Mouse (Mus musculus): ENCODE measurements around the gene Nf1.
"Not testable (repeated sequence)": the region's sequence is repeated elsewhere in the genome, so short reads cannot be mapped to it uniquely, and the experiment has no call there.

Gene Nf1

DNA sequence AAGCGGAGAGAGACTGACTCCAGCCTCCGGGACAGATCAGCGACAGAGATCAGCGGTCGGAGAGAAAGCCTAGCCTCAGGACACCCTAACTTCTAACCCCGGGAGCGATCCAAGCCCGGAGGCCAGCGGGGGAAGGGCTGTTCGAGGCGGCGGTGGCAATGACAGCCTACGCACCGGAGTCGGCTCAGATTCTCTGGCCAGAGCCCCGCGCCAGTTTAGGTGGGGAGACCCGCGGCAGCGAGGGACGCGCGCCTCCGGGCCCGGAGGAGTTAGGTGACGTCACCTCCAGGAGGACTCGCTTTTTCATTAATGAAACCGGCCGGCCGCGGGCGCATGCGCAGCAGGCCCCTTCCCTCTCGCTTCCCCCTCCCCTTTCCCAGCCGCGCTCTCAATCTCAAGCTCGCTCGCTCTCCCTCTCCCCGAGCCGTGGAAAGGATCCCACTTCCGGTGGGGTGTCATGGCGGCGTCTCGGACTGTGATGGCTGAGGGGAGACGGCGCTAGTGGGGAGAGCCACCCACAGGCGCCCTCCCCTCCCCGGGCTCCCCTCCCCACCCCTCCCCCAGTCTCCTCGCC lies at the start of gene Nf1:
Nf1 (plus strand) TSS at position 460 of the 574 bp plus-strand sequence.
- ATAC-seq (ENCODE audit: low TSS enrichment) = peak; percentile 88

DNA sequence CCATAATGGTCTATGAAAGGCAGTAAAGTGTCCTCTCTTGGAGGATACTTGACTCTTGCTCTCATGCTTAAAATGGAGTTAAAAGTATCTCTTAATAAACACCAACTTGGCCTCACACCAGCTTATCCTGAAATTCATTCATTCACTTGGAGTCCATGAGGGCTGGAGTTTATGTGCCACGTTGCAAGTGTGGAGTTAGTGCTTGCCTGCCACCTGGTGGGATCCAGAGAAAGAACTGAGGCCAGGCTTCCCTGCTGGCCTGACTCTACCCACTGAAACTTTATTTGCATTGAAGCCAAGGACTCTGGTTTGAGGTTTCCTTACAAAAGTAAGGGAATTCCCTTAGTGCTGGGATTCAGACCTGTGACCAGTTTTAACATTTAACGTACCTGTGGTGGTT lies 49.0 kb upstream of the Nf1 start:
- ATAC-seq (ENCODE audit: low TSS enrichment) = no peak

DNA sequence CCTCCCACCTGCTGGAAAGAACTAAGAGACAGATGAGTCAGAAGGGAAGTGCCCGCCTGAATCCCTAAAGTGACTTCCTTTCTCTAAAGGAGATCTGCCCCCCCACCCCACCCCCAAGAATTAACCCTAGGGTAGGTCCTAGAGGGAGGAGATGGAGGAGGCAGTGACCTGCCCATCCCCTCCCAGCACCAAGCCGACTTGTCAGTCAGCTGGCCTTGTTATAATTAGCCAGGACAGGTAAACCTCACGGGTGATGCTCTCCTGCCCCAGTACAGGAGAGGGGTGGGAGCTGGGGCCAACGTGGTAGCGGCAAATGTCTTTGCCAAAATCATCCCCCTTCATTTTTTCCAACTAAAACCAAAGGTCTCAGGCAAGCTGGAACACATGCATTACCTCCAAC lies 47.8 kb upstream of the Nf1 start:
- ATAC-seq (ENCODE audit: low TSS enrichment) = no peak

DNA sequence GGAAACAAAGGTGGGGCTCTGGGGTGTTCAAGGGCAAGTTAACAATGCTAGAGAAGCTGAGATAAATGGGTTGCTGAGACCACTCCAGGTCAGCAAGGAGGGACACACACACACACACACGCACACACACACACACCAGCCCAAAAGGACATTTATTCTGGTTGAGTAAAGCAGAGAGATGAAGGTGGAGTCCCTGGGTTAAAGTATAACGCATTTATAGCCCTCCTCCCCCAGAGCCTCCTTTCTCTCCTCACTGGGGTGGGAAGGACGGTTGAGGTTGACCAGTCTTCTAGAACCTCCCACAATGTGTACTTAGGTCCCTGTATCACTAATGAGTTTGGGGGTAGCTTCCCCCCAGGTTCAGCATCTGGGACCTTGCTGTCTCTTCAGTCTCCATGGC lies 47.4 kb upstream of the Nf1 start:
- no peak for ATAC-seq (ENCODE audit: low TSS enrichment)

DNA sequence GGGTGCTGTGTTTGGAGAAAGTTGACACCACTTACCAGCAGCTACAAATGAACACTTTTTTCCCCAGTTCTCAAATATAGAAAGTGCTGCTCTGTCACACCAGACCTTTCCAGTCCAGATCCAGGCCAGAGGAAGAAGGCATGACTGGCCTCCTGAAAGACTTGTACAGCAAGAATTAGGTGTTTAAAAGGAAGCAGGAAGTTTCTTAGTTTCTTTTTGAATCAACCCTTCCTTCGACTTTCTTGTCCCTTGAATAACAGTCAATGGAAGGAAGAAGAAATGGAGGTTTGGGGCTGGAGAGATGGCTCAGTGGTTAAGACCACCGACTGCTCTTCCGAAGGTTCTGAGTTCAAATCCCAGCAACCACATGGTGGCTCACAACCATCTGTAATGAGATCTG lies 46.5 kb upstream of the Nf1 start:
- ATAC-seq (ENCODE audit: low TSS enrichment) = no peak

DNA sequence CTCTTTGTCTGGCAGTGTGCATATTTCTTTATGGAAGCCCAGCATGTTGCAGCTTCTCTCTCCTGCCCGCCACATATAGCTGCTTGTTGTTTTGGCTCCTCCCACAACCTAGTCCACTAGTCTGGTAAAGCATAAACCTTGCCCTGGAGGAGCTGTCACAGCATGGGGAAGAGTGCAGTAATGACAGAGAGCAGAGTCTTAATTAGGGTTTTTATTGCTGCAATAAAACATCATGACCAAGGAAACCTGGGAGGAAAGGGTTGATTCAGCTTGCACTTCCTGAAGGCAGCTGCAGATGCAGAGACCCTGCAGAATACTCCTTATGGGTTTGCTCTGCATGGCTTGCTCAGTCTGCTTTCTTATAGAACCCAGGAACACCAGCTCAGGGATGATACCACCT lies 45.5 kb upstream of the Nf1 start:
- no peak for ATAC-seq (ENCODE audit: low TSS enrichment)

DNA sequence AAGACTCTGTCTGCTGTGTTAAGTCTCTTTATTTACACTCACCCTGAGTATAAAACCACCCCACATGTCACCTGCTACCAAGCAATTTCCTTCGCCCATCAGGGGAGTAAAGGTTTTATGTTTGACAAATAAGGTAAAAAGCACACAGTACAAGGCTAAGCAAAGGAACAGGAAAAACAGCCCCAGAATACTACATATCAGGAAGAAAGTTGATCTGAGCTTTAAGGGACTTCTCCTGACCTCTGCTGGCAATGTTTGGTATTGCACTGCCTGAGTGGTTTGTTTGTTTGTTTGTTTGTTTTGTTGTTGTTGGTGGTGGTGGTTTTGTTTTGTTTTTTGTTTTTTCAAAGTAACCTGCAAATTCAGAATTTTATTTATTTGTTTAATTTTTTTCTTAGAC lies 43.3 kb upstream of the Nf1 start:
- ATAC-seq (ENCODE audit: low TSS enrichment) = no peak

DNA sequence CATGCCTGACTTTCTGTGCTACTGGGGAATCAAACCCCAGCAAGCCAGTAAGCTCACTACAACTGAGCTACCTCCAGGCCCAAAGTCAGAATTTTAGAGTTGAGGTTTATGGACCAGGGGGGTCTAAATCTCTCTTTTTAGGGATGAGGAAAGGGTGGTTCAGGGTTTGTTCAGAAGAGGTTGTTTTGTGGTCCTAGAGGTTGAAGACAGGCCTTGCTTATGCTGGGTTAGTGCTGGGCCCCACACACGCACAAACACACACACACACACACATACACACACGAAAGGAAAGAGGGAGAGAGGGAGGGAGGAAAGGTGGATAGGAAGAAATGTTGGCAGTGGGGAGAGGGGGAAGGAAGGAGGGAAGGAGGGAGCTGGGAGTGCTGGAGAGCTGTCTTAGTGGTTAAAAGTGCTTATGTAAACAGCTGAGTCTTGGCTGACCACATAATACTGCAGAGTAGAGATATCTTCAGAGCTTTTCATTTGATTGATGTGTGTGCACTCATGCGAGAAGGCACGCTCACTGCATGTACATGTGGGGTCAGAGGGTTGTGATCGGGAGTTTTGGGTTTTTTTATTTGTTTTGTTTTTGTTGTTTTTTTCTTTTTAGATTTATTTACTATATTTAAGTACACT lies 42.5 kb upstream of the Nf1 start, which contains the start of gene Gm9964:
Gm9964 (minus strand) TSS at position 51 of the 636 bp plus-strand sequence.
- ATAC-seq (ENCODE audit: low TSS enrichment) = no peak

DNA sequence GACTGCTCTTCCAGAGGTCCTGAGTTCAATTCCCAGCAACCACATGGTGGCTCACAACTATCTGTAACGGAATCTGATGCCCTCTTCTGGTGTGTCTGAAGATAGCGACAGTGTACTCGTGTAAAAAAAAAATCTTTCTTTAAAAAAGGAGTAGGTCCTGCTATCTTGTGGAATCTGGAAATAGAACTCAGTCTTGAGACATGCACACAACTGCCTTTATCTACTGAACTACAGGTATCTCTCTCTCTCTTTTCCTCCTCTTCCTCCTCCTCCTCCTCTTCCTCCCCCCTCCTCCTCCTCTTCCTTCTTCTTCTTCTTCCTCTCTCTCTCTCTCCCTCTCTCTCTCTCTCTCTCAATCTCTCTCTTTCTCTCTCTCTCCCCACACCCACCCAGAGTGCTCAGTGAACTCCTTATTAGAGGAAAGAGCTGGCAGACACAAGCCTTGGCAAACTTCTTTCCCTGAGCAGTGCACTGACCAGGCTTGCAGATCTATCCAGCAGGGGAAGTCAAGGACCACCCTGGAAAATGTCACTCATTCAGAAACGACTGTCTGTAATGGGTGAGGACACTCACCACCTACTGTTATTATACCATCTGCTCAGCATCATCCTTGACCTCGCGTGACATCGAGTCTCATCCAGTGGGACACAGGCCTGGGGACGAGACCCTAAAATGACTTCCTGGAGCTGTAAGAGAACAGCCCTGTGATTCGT lies 39.6 kb upstream of the Nf1 start:
- ATAC-seq (ENCODE audit: low TSS enrichment) = no peak

DNA sequence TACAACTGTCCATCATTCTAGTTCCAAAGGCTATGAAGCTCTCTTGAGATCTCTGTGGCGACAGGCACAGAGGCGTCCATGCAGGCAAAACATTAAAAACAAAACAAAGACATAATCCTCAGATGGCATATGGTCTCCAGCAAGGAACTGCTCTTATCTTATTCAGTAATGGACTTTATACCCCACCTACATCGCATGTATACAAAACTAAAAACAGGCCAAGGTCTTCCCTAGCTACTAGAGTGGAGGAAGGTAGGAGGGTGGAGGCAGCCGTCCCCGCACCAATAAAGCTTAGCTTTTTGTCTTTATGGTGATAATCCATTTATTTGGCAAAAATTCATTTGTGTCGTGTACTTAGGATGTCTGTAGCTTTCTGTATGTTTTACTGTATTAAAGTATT lies 36.4 kb upstream of the Nf1 start:
- no peak for ATAC-seq (ENCODE audit: low TSS enrichment)

DNA sequence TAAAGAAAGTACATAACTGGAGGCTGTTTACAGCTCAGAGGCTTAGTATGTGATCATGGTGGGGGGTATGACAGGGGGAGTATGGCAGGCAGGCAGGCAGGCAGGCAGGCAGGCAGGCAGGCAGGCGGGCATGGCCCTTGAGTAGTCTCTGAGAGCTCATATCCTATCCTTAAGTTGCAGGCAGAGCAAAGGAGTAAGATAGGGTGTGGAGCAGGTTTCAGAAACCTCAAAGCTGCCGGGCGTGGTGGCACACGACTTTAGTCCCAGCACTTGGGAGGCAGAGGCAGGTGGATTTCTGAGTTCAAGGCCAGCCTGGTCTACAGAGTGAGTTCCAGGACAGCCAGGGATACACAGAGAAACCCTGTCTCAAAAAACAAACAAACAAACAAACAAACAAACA lies 35.2 kb upstream of the Nf1 start:
- ATAC-seq (ENCODE audit: low TSS enrichment) = not testable (repeated sequence)

DNA sequence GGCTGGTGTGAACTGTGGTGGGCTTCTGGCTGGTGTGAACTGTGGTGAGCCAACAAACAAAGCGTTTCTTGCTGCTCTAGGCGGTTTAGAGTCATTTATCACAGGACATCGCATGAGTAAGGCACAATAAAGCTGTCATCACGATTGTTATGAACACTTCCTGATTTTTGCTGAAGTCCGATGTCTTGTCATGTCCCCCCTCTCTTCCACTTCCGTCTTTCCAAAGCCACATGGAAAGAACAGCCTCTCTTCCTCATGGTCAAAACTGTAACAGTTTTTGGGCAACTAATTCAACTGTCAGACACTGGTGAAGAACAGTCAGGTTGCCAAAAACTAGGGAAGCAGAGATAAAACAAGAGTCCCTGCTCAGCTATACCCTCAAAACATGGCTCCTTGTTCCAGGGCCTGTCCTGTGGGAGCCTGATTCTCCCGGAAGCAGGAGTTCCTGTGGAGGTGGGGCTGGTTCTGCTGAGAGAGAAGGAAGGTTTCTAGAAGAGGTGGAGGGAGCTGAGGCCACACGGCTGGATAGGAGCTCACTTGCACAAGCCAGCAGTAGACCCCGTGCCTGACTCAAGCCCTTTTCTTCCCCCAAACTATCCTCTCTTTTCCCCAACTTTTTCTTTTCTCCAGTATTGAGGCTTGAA lies 33.7 kb upstream of the Nf1 start:
- ATAC-seq (ENCODE audit: low TSS enrichment) = no peak

DNA sequence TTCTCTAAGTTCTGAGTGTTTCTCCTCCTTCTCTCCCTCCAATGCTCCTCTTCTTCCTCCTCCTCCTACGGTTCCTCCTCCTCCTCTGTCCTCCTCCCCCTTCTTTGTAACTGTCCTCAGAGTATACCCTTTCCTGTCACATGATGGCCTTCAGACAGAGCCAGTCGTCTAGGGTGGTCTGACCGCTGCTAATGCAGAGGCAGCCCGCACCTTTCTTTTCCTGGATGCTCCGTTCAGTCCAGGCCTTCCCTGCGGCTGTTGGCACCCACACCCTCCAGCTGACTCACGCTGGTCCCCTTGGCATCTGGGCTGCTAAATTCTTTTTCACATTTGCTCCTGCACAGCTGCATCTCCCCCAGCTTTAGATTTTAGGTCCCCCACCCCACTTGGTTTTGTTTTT lies 33.0 kb upstream of the Nf1 start:
- no peak; the same call in 1 of the 2 replicates for ATAC-seq (ENCODE audit: low TSS enrichment)

DNA sequence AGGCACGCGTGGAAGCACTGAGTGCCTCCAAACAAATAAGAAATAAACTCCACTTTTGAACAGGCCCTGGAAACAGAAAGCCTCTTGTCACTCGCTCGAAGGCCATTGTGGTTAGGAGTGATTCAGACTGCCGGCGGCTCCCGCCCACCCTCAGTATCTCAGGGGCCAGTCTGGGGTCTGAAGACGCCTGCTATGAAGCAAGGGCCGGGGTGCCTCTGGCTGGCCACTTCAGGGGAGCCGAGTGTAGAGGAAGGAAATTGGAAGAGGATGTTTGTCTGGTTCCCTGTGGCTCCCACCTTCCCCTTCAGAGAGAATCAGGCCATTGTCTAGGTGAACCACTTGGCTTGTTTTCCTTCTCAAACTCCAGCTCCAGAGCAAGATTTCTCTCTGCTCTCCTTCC lies 32.5 kb upstream of the Nf1 start:
- no peak for ATAC-seq (ENCODE audit: low TSS enrichment)

DNA sequence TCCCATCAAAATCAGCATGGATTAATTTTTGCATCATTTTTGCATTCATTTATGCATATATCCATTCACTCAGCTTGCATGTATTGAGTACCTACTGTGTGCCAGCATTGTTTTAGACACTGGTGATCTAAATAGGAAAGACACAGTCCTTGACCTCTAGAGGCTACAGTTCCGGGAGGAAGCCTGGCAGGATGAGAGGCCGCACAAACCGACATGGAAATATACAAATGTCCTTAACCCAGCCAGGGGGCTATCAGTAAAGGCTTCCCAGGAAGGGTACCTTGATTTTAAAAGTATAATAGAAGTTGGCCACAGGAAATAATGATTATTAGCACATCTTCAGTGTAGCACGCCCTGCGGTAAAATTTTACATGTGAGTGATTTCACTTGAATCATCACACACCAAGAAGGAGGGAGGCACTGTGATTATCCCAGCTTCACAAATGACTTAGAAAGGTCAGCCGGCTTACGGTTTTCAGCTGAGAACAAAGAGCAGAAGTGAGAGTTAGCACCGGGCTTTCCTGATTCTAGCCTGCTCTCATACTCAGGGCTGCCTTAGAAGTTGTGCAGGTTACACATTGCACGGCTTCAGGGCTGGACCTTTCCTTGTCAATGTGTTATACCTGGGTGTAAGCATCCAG lies 31.8 kb upstream of the Nf1 start:
- ATAC-seq (ENCODE audit: low TSS enrichment) = no peak

DNA sequence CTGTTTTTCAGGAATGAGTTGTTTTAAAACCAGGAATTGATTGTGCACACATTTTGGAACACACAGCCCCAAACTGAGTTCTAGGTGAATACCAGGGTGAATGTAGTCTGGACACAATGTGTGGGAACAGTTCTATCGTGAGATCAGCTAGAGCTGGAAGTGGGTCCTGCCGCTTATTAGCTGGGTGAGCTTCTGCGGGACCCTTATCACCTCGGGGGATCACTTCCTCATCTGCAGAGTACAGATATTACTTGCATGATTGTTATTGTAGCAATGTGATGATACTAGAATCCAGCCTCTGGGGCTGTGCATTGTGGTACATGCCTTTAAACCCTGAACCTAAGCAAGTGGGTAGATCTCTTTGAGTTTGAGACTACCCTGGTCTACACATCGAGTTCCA lies 29.0 kb upstream of the Nf1 start:
- ATAC-seq (ENCODE audit: low TSS enrichment) = no peak

DNA sequence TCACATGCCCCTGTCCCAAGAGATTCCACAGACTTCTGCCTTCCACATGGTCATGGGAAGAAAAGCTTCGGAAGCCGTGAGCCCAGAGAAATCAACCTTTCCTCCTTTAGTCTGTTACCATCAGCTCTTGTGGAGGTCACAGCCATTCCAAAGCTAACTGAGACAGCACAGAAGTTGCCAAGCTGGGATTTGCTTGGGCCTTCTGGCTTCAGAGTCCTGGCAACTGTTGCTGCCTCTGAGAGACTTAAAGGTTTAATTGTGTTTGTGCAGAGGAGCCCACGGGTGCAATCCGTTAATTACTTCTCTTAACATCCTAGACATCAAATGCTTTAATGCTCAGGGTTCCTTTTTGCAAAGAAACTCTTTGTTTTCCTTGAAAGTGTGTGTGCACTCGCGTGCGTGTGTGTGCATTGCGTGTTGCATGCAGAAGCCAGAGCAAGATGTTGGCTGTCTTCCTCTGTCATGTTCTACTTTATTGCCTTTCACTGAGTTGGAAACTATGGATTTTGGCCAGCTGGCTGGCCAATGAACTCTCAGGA lies 22.6 kb upstream of the Nf1 start:
- ATAC-seq (ENCODE audit: low TSS enrichment) = no peak

DNA sequence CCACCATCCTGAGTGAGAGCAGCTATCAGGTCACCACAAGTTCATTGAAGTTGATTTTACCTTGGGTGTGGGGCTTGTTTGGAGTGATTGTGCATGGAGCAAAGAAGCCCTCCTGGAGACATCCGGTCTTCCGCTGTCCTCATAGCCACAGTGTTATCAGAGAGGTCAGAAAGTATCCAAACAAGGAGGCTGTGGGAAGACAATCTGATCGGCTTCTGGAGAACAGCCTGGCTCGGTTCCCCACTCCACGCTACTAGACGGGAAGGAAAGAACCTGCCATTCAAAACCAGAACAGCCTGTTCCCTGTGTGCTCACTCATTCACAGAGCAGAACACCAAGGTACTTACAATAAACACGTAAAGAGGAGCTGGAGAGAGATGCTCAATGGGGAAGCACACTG lies 19.7 kb upstream of the Nf1 start:
- no peak for ATAC-seq (ENCODE audit: low TSS enrichment)

DNA sequence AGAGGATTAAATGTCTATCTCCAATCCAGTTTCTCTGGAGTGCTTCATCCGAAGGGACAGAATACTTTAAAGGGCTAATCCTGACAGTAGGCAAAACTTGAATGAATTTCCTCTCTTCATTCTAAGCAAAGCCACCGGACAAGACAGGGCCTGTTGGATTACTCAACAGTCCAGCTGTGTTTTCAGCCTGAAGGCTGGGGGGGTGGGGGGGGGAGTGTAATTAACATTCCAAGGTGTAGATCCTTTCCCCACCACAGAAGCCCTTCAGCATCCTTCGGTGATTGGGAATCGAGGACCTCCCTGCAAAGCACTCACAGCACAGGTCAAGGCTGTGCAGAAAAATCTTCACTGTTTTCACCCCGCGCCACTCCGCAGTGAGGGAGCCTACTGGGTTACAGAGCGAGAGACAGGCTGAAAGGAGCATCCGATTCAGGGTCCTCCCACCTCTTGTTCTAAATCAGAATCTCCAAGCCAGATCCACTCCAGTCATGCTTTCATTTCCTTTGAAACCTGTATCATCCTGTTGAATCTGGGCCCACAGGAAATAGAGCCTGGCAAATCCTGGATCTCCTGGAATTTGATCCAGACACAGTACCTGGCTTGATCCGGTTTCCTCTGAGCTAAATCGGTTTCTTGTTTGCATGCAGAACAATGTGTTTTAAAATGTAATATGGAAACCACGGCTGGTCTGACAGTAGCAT lies 15.4 kb upstream of the Nf1 start:
- ATAC-seq (ENCODE audit: low TSS enrichment) = no peak

DNA sequence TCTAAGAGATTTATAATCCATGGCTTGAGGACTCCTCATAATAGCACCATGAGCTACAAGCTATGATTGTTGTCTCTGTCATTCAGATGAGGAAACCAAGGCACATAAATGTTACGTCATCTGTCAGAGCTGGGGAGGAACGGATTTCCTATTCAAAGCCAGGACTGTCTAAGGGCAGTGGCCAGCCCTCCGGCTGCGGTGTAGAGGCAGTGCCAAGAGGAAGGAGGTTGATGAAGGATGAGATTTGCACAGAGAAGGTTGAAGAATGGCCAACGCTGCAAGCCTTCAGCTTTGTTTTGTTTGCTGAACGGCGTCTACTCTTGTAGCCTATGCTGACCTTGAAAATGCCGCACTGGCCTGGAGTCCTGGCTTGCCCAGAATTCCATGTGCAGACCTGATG lies 13.8 kb upstream of the Nf1 start:
- no peak for ATAC-seq (ENCODE audit: low TSS enrichment)

DNA sequence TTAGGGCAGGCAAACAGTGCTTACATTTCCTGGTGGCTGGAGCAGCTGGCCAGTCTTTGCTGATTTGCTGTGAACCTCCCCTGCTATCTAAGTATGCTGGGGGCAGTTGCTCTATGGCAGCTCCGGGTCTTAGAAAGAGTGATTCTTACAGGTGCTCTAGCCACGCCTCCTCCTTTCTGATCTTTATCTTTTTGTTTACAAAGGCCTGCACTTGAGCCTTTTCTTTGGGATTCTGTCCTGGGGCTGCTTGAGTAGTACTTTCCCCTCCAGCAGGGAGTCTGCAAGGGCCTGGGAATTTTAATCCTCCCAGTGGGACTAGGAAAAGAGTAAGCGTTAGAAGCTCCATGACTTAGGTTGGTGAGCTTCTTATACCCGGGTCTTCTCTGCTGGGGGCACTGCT lies 12.4 kb upstream of the Nf1 start:
- ATAC-seq (ENCODE audit: low TSS enrichment) = no peak

DNA sequence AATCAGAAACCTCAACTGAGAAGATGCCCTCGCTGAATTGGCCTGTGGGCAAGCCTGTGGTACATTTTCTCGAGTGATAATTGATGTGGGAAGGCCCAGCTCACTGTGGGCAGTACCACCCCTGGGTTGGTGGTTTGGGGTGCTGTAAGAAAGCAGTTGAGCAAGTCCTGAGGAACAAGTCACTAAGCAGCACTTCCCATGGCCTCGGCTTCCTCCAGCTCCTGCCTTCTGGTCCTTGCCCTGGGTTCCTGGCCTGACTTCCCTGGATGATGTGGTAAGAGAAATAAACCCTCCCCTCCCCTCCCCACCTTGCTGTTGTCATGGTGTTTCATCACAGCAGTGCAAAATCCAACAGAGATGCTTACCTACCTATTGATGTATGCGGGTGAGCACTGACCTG lies 11.4 kb upstream of the Nf1 start:
- ATAC-seq (ENCODE audit: low TSS enrichment) = no peak
